In the genomic region with DNA sequence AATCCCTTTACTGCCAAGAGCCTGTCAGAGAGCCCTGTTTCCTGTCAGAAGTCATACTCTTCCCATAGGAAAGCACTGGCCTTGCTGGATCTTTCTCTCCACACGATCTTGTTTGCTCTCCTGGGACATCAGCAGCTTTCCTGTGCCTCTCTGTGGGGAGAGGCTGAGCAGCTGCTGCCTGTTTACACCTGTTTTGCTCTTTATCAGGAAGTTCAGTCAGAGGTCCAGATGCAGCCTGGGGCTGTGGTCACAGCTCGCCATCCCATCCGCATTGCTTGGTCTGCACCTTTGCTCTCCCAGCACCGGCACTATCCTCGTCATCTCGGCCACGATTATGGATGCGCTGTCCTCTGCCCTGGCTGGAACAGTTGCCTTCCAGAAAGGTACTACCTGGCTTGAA, we compare ENCODE assay signal across 19 mouse cellular contexts.
A peak's percentile ranks its signal among the peaks of the same experiment; 100 is the strongest.
DNase-seq lines count a peak whose midpoint lies in the region; ATAC-seq lines count a peak whose summit lies in the region.
"Had no signal": no experiment of that assay in that cellular context is flagged by ENCODE, and none has a peak within 500 bp of the region (broad histone marks: within the 10 kb centered on the region; RNA-seq: fewer than 3 reads in every experiment).

No protein-coding gene starts in this region.

- H3K9ac ChIP-seq in kidney, embryonic 16.5 days (replicated peaks; ENCODE audit: low read length): no peak overlapping the region
- H3K9ac ChIP-seq: embryonic facial prominence, embryonic 12.5 days; forebrain, embryonic 12.5 days; liver, embryonic 12.5 days; neural tube, embryonic 13.5 days had no signal

- no peak for ATAC-seq in kidney, embryonic 16.5 days (ENCODE audit: low FRiP score, low TSS enrichment)
- ATAC-seq: hindbrain, postnatal 0 days; liver, embryonic 12.5 days had no signal

- H3K27ac ChIP-seq in kidney, embryonic 16.5 days (ENCODE audit: low read length): peak overlapping the region; percentile 4; the same call in 1 of the 2 replicates
- peak overlapping the region; percentile 81 for H3K27ac ChIP-seq in limb, embryonic 10.5 days

- no peaks in the 10 kb centered on the region; the same call in 1 of the 2 replicates for H3K9me3 ChIP-seq in kidney, embryonic 16.5 days (ENCODE audit: low read length)
- H3K9me3 ChIP-seq in limb, embryonic 10.5 days (replicated peaks): no peaks in the 10 kb centered on the region
- H3K9me3 ChIP-seq: embryonic facial prominence, embryonic 12.5 days; forebrain, embryonic 12.5 days; liver, embryonic 12.5 days; neural tube, embryonic 13.5 days had no signal

- no peaks in the 10 kb centered on the region for H3K36me3 ChIP-seq in kidney, embryonic 16.5 days (ENCODE audit: insufficient read depth, low read length)
- H3K36me3 ChIP-seq in limb, embryonic 10.5 days: no peaks in the 10 kb centered on the region
- H3K36me3 ChIP-seq: embryonic facial prominence, embryonic 12.5 days; forebrain, embryonic 12.5 days; liver, embryonic 12.5 days; neural tube, embryonic 13.5 days had no signal

- DNase-seq in cerebellum, adult 9-11 months: peak; percentile 16
- DNase-seq in cerebellum, adult 18-20 months: no peak
- DNase-seq in kidney, adult 18-20 months: no peak
- no peak for DNase-seq in limb, embryonic 10.5 days (ENCODE audit: low spot score)
- DNase-seq in yolk sac, embryonic 10.5 days (ENCODE audit: low spot score): peak; percentile 59
- no peak for DNase-seq in gastrocnemius, postnatal 10 days
- no peak for DNase-seq in cerebellum, postnatal 25 days
- DNase-seq: cerebellum, adult 9-10 months; heart, postnatal 10 days; kidney, postnatal 25 days; right cerebral cortex, postnatal 25 days had no signal

- 77% methylated on average over 8 of the region's 8 CpGs for WGBS in kidney, embryonic 16.5 days
- WGBS in limb, embryonic 10.5 days: 81% methylated on average over 8 of the region's 8 CpGs

- H3K27me3 ChIP-seq in kidney, embryonic 16.5 days (ENCODE audit: insufficient read depth, low read length): no peaks in the 10 kb centered on the region
- no peaks in the 10 kb centered on the region for H3K27me3 ChIP-seq in limb, embryonic 10.5 days (ENCODE audit: low read depth, poor library complexity, severe bottlenecking)
- H3K27me3 ChIP-seq: CH12.LX; embryonic facial prominence, embryonic 12.5 days had no signal

- no peak overlapping the region for H3K4me2 ChIP-seq in kidney, embryonic 16.5 days (replicated peaks; ENCODE audit: low read depth, low read length)
- H3K4me2 ChIP-seq: embryonic facial prominence, embryonic 12.5 days; forebrain, embryonic 12.5 days; liver, embryonic 12.5 days; neural tube, embryonic 13.5 days had no signal

- H3K4me3 ChIP-seq in kidney, embryonic 16.5 days (ENCODE audit: low read length): no peak overlapping the region
- no peak overlapping the region for H3K4me3 ChIP-seq in limb, embryonic 10.5 days
- H3K4me3 ChIP-seq: embryonic facial prominence, embryonic 12.5 days; forebrain, embryonic 12.5 days; liver, embryonic 12.5 days; megakaryocyte, embryonic 14.5 days; neural tube, embryonic 13.5 days had no signal

- H3K4me1 ChIP-seq in kidney, embryonic 16.5 days (ENCODE audit: insufficient read depth, low read length): peaks cover 19% of the 10 kb centered on the region
- peaks cover 48% of the 10 kb centered on the region for H3K4me1 ChIP-seq in limb, embryonic 10.5 days

Comparison
In these comparisons a context has a peak if more than half of its experiments do, and no peak if none do; other contexts are left out.
1. DNase-seq: peak in cerebellum, adult 9-11 months (single experiment) and yolk sac, embryonic 10.5 days (single experiment); none in cerebellum, adult 18-20 months (0 of 2), kidney, adult 18-20 months (single experiment), limb, embryonic 10.5 days (single experiment), gastrocnemius, postnatal 10 days (single experiment) and cerebellum, postnatal 25 days (0 of 2).